Mouse (Mus musculus) intestine, embryonic 14.5 days (tissue): ENCODE results near the gene Fubp3. TPM values are rescaled to one million over a fixed set of nuclear protein-coding genes. Genes with fewer than 3 reads are reported as not detected.
A peak's percentile ranks its signal among the peaks of the same experiment; 100 is the strongest.

Source experiments
- ATAC-seq: fragments of 200-750 bp; cut with Nextera tagmentation; replicated peaks from 2 replicates; pipeline ENCODE4 v1.8.0; 2017; ENCODE audit warnings: low read depth, moderate number of reproducible peaks, moderate TSS enrichment, moderate library complexity; ENCODE audit not compliant: low FRiP score, low TSS enrichment
- DNase-seq: peaks from one replicate; pipeline ENCODE4 v3.0.0-alpha.2; 2018; ENCODE audit warnings: low spot score
- H3K27ac ChIP-seq: fragments of 300-500 bp; sonication (generic); 2 replicates; pipeline ENCODE4 v1.5.1; 2014; ENCODE audit warnings: low read depth, mild to moderate bottlenecking, control low read depth
- H3K27me3 ChIP-seq: fragments of 300-500 bp; sonication (generic); replicated peaks from 2 replicates; pipeline ENCODE4 v1.6.1; 2014; ENCODE audit warnings: low read length, control low read depth; ENCODE audit not compliant: control insufficient read depth, insufficient read depth
- H3K36me3 ChIP-seq: fragments of 300-500 bp; sonication (generic); 2 replicates; pipeline ENCODE4 v1.6.1; 2014; ENCODE audit warnings: low read length, control low read depth; ENCODE audit not compliant: control insufficient read depth, insufficient read depth
- H3K4me1 ChIP-seq: fragments of 300-500 bp; sonication (generic); replicated peaks from 2 replicates; pipeline ENCODE4 v1.6.1; 2014; ENCODE audit warnings: low read length, control low read depth, mixed read lengths; ENCODE audit not compliant: control insufficient read depth, insufficient read depth
- H3K4me2 ChIP-seq: fragments of 300-500 bp; sonication (generic); 2 replicates; pipeline ENCODE4 v1.6.1; 2014; ENCODE audit warnings: low read length
- H3K4me3 ChIP-seq: fragments of 300-500 bp; sonication (generic); 2 replicates; pipeline ENCODE4 v1.5.1; 2014; ENCODE audit warnings: low read depth, low read length, control low read depth, mixed read lengths
- H3K9ac ChIP-seq: fragments of 300-500 bp; sonication (generic); 2 replicates; pipeline ENCODE4 v1.6.1; 2014; ENCODE audit warnings: mild to moderate bottlenecking, low read length
- H3K9me3 ChIP-seq: fragments of 300-500 bp; sonication (generic); 2 replicates; pipeline ENCODE4 v1.6.1; 2016; ENCODE audit warnings: low read length, control low read depth; ENCODE audit not compliant: control insufficient read depth
- WGBS: fragments of 180-500 bp; shearing (Covaris S2); extraction: QIAGEN DNeasy Blood & Tissue Kit; methylation state at CpG from one replicate; pipeline ENCODE4 v1.1.7; 2014; 5-methylcytosine and 5-hydroxymethylcytosine counted together
- microRNA-seq: library from miRNA; unstranded; fragments of <30 nt; microRNA quantifications from one replicate; pipeline ENCODE4, GENCODE M21; 2016
- polyA plus RNA-seq: library from polyadenylated mRNA; unstranded; fragments of >200 nt; fragmentation: Nextera tagmentation; extraction: Ambion mirVana; gene quantifications from 2 replicates; pipeline ENCODE4 v1.2.1, GENCODE M21; 2014

Gene Fubp3
- polyA plus RNA-seq, 1 experiment from 2014 or later, result 79.6 TPM

GRCm38 (mm10) chr2:31641929-31642328 lies 69.5 kb downstream of the Fubp3 start:
- H3K9ac ChIP-seq, result no peak overlapping the region
- H3K4me1 ChIP-seq, result 0 out of 2 replicates have a peak, but pooled peaks cover 3% of the 10 kb centered on the region
- H3K27ac ChIP-seq, result no peak overlapping the region
- H3K4me3 ChIP-seq, result no peak overlapping the region
- H3K4me2 ChIP-seq, result no peak overlapping the region
- no peaks in the 10 kb centered on the region for H3K9me3 ChIP-seq
- DNase-seq (no peak), ATAC-seq (no peak)
- WGBS, result 3% methylated on average over 18 of the region's 18 CpGs
- peaks cover 100% of the 10 kb centered on the region for H3K27me3 ChIP-seq
- H3K36me3 ChIP-seq, result no peaks in the 10 kb centered on the region

GRCm38 (mm10) chr2:31653971-31654853 lies 81.8 kb downstream of the Fubp3 start:
- H3K36me3 ChIP-seq, result no peaks in the 10 kb centered on the region
- H3K4me3 ChIP-seq, result peak overlapping the region; percentile 56
- peak overlapping the region; percentile 99 for H3K4me2 ChIP-seq
- DNase-seq, result peak; percentile 71
- no peak overlapping the region for H3K27ac ChIP-seq
- under 1% methylated on average over 107 of the region's 109 CpGs for WGBS
- peak overlapping the region; percentile 25 for H3K9ac ChIP-seq
- peak; percentile 67 for ATAC-seq
- H3K27me3 ChIP-seq, result peaks cover 81% of the 10 kb centered on the region
- H3K4me1 ChIP-seq, result no peaks in the 10 kb centered on the region
- no peaks in the 10 kb centered on the region for H3K9me3 ChIP-seq

- H3K4me3 ChIP-seq, result peak overlapping the region; percentile 56
- H3K9me3 ChIP-seq, result no peaks in the 10 kb centered on the region
- H3K4me1 ChIP-seq, result no peaks in the 10 kb centered on the region
- DNase-seq (peak; percentile 70), ATAC-seq (no peak)
- WGBS, result 3% methylated on average over 22 of the region's 22 CpGs
- peak overlapping the region; percentile 99 for H3K4me2 ChIP-seq
- no peaks in the 10 kb centered on the region for H3K36me3 ChIP-seq
- H3K27me3 ChIP-seq, result peaks cover 73% of the 10 kb centered on the region
- no peak overlapping the region for H3K27ac ChIP-seq
- no peak overlapping the region for H3K9ac ChIP-seq
Measured at GRCm38 (mm10) chr2:31654854-31655559, 82.6 kb downstream of the Fubp3 start.

- H3K27ac ChIP-seq, result no peak overlapping the region
- DNase-seq (no peak), ATAC-seq (no peak)
- no peak overlapping the region for H3K4me3 ChIP-seq
- 85% methylated on average over 7 of the region's 7 CpGs for WGBS
- no peak overlapping the region for H3K4me2 ChIP-seq
- H3K36me3 ChIP-seq, result no peaks in the 10 kb centered on the region
- no peaks in the 10 kb centered on the region for H3K9me3 ChIP-seq
- H3K9ac ChIP-seq, result no peak overlapping the region
- H3K4me1 ChIP-seq, result no peaks in the 10 kb centered on the region
- peaks cover 59% of the 10 kb centered on the region for H3K27me3 ChIP-seq
Measured at GRCm38 (mm10) chr2:31656374-31656773, 83.9 kb downstream of the Fubp3 start.

GRCm38 (mm10) chr2:31662939-31663803 lies 90.7 kb downstream of the Fubp3 start:
- 0 out of 2 replicates have a peak overlapping the region, but pooled peaks have one; percentile 7 for H3K4me2 ChIP-seq
- no peak overlapping the region for H3K9ac ChIP-seq
- ATAC-seq (peak; percentile 66), DNase-seq (no peak)
- 48% methylated on average over 8 of the region's 8 CpGs for WGBS
- H3K4me3 ChIP-seq, result no peak overlapping the region
- H3K9me3 ChIP-seq, result no peaks in the 10 kb centered on the region
- H3K36me3 ChIP-seq, result no peaks in the 10 kb centered on the region
- H3K27me3 ChIP-seq, result no peaks in the 10 kb centered on the region
- H3K4me1 ChIP-seq, result no peaks in the 10 kb centered on the region
- H3K27ac ChIP-seq, result 0 out of 2 replicates have a peak overlapping the region, but pooled peaks have one; percentile 5

- no peak for ATAC-seq
- Histone ChIP-seq H3K4me2 (no peak overlapping the region), H3K27ac (no peak overlapping the region), H3K4me3 (no peak overlapping the region), H3K4me1 (no peaks in the 10 kb centered on the region), H3K27me3 (no peaks in the 10 kb centered on the region), H3K9me3 (no peaks in the 10 kb centered on the region), H3K36me3 (no peaks in the 10 kb centered on the region), H3K9ac (no peak overlapping the region)
- DNase-seq, result no peak
- WGBS, result 74% methylated on average over 1 of the region's 1 CpGs
Measured at GRCm38 (mm10) chr2:31663804-31664180, 91.3 kb downstream of the Fubp3 start.

Small RNA genes within 50 kb of the gene (microRNA-seq; reads per million reads assigned to microRNA genes)
- 1.0 reads per million, percentile 8 among the genes with 10 or more reads in this experiment for gene Mir6998

Other genes starting within 250 kb of the Fubp3 start
- 64.6 and 72.8 TPM in 2 replicates for gene Ass1, start 102.4 kb upstream of the Fubp3 start, polyA plus RNA-seq
- gene Prdm12, start 67.4 kb downstream of the Fubp3 start, polyA plus RNA-seq, result not detected in 2 replicates
- gene Exosc2, start 98.1 kb downstream of the Fubp3 start, polyA plus RNA-seq, result 65.4 and 70.7 TPM in 2 replicates
- gene Abl1, start 115.7 kb downstream of the Fubp3 start, polyA plus RNA-seq, result 48.1 and 49.8 TPM in 2 replicates
- gene Qrfp, start 237.9 kb downstream of the Fubp3 start, polyA plus RNA-seq, result 0.05 TPM in 1 of 2 replicates, not detected in the other